Mouse (Mus musculus): ENCODE measurements around the gene Zfp663.

The Zfp663 gene

GRCm38 (mm10) chr2:165321381-165321888, 47.1 kb downstream of the Zfp663 start:
- no peak for DNase-seq (ENCODE audit: extremely low read depth, low read depth)

- DNase-seq (ENCODE audit: extremely low read depth, low read depth), result no peak
Observed at GRCm38 (mm10) chr2:165320531-165321150, 47.9 kb downstream of the Zfp663 start.

GRCm38 (mm10) chr2:165319503-165319902, 49.0 kb downstream of the Zfp663 start:
- peak; percentile 28 for DNase-seq (ENCODE audit: extremely low read depth, low read depth)

- DNase-seq (ENCODE audit: extremely low read depth, low read depth), result no peak
Observed at GRCm38 (mm10) chr2:165318941-165319340, 49.6 kb downstream of the Zfp663 start.

GRCm38 (mm10) chr2:165317621-165318263, 50.8 kb downstream of the Zfp663 start:
- no peak for DNase-seq (ENCODE audit: extremely low read depth, low read depth)

GRCm38 (mm10) chr2:165316837-165317473, 51.6 kb downstream of the Zfp663 start:
- DNase-seq (ENCODE audit: extremely low read depth, low read depth), result no peak

- DNase-seq (ENCODE audit: extremely low read depth, low read depth), result no peak
Observed at GRCm38 (mm10) chr2:165316204-165316603, 52.3 kb downstream of the Zfp663 start.

GRCm38 (mm10) chr2:165314197-165314596, 54.3 kb downstream of the Zfp663 start:
- no peak for DNase-seq (ENCODE audit: extremely low read depth, low read depth)

- DNase-seq (ENCODE audit: extremely low read depth, low read depth), result no peak
Observed at GRCm38 (mm10) chr2:165312381-165312780, 56.1 kb downstream of the Zfp663 start.

GRCm38 (mm10) chr2:165311577-165311976, 57.0 kb downstream of the Zfp663 start:
- DNase-seq (ENCODE audit: extremely low read depth, low read depth), result no peak

GRCm38 (mm10) chr2:165310818-165311425, 57.6 kb downstream of the Zfp663 start:
- no peak for DNase-seq (ENCODE audit: extremely low read depth, low read depth)

- no peak for DNase-seq (ENCODE audit: extremely low read depth, low read depth)
Observed at GRCm38 (mm10) chr2:165307801-165308200, 60.7 kb downstream of the Zfp663 start.

- no peak for DNase-seq (ENCODE audit: extremely low read depth, low read depth)
Observed at GRCm38 (mm10) chr2:165305438-165305837, 63.1 kb downstream of the Zfp663 start.

- no peak for DNase-seq (ENCODE audit: extremely low read depth, low read depth)
Observed at GRCm38 (mm10) chr2:165304819-165305218, 63.7 kb downstream of the Zfp663 start.

- DNase-seq (ENCODE audit: extremely low read depth, low read depth), result no peak
Observed at GRCm38 (mm10) chr2:165303354-165304012, 65.0 kb downstream of the Zfp663 start.

- DNase-seq (ENCODE audit: extremely low read depth, low read depth), result no peak
Observed at GRCm38 (mm10) chr2:165301409-165301808, 67.1 kb downstream of the Zfp663 start.
